Mouse (Mus musculus): ENCODE measurements around the gene Mrgpra1.

- TF ChIP-seq CTCF (IDR thresholded peaks at IDR 0.05; ENCODE audit: low read depth) (no peak), EP300 (optimal IDR thresholded peaks at IDR 0.05) (no peak)
Observed at GRCm38 (mm10) chr7:47348421-47348820, 5.6 kb downstream of the Mrgpra1 start.
